Comparison of ENCODE assay signal across 8 mouse cellular contexts in genomic region chr14:45220090-45220956, GRCm38 (mm10). TPM values are rescaled to one million over a fixed set of nuclear protein-coding genes. Genes with fewer than 3 reads are reported as not detected.
A peak's percentile ranks its signal among the peaks of the same experiment; 100 is the strongest.
DNase-seq lines count a peak whose midpoint lies in the region; ATAC-seq and TF ChIP-seq lines count a peak whose summit lies in the region.

Gene Txndc16 (minus strand): TSS chr14:45220328.

- peak; percentile 11 for ATAC-seq in activated CD4-positive, CD25-positive, alpha-beta regulatory T cell, adult 4 months
- peak; percentile 15 for ATAC-seq in megakaryocyte, adult 5-6 weeks (ENCODE audit: poor library complexity, severe bottlenecking)

- peak within 1 kb of the TSS; percentile 90 for H3K4me3 ChIP-seq in cortical plate, adult 2 months (ENCODE audit: insufficient read depth, low read length)

- no peak for TF ChIP-seq CTCF in cortical plate, adult 2 months (IDR thresholded peaks at IDR 0.05; ENCODE audit: extremely low read depth, insufficient read depth, low read length)

- H3K4me1 ChIP-seq in cortical plate, adult 2 months (ENCODE audit: control insufficient read depth, insufficient read depth, low read length): peaks cover 3% of the 10 kb centered on the region; the same call in 1 of the 2 replicates

- H3K27ac ChIP-seq in cortical plate, adult 2 months (ENCODE audit: insufficient read depth, low read length): peak within 1 kb of the TSS; percentile 68

- peak; percentile 74 for DNase-seq in gastrocnemius, postnatal 14 days
- peak; percentile 87 for DNase-seq in induced T-regulatory cell, adult 2 months (ENCODE audit: low read depth)
- DNase-seq in left cerebral cortex, adult 8-10 months (ENCODE audit: low spot score in 2 of 2): peak; percentile 72 to 77
- DNase-seq in right cerebral cortex, adult 18-20 months: peak; percentile 87
- DNase-seq in urinary bladder, adult 2 months (ENCODE audit: low spot score): peak; percentile 59

- TF ChIP-seq POLR2A in cortical plate, adult 2 months (IDR thresholded peaks at IDR 0.05; ENCODE audit: extremely low read depth, insufficient read depth, low read length): peak; percentile 79; the same call in 1 of the 2 replicates

- intact Hi-C loops in gastrocnemius, postnatal 14 days (cut with DNase I; ENCODE audit: low total_unique reads): no loop called here

RNA-seq across cellular contexts. Expression of gene Txndc16, which starts in this region (rescaled TPM):
- polyA plus RNA-seq in activated CD4-positive, CD25-positive, alpha-beta regulatory T cell, adult 4 months (2017; shearing (Covaris generic)): 10 to 100 TPM; 13.6 to 17.0 TPM
- 42.3 and 43.5 TPM in 2 replicates for polyA plus RNA-seq in cortical plate, adult 2 months (2012; rRNA removed)
- total RNA-seq in gastrocnemius, postnatal 14 days (2021): 1 to 10 TPM; 7.6 to 8.2 TPM
- 10 to 100 TPM; 72.4 to 76.6 (median 74.8) TPM for total RNA-seq in left cerebral cortex, adult 8-10 months (2022)
- 25.5 and 28.0 TPM in 2 replicates for total RNA-seq in megakaryocyte, adult 5-6 weeks (2015)
- 47.1 and 48.1 TPM in 2 replicates for total RNA-seq in megakaryocyte, adult 5-6 weeks (2017)
- polyA plus RNA-seq in urinary bladder, adult 2 months (2012; rRNA removed): 18.6 and 20.7 TPM in 2 replicates

Comparison
In these comparisons a context has a peak if more than half of its experiments do, and no peak if none do; other contexts are left out.
1. Peak in every context shown above with its lines: DNase-seq, ATAC-seq, H3K4me3 ChIP-seq and H3K27ac ChIP-seq.